Mouse (Mus musculus) MEL (cell line): ENCODE data around the gene Slc3a2. TPM values are rescaled to one million over a fixed set of nuclear protein-coding genes. Genes with fewer than 3 reads are reported as not detected.

Experiments used
- DNase-seq: peaks from one replicate; pipeline ENCODE4 v3.0.0; 2011; ENCODE audit warnings: low read depth, low spot score
- H3K27ac ChIP-seq: 2 replicates; pipeline ENCODE4 v1.5.1; 2012; ENCODE audit warnings: low read depth, mild to moderate bottlenecking, control low read depth, low read length, moderate library complexity; ENCODE audit not compliant: control insufficient read depth
- H3K27me3 ChIP-seq, 2 experiments: fragments of 150-350 bp in 1 of 2; sonication (generic) in 1 of 2; 2 replicates each; pipeline ENCODE4 v1.6.1; 2012; ENCODE audit warnings: low read length in 2 of 2, mild to moderate bottlenecking in 2 of 2, improper control_type of control experiment in 1 of 2, moderate library complexity in 1 of 2; ENCODE audit not compliant: insufficient read depth in 2 of 2, control insufficient read depth in 1 of 2
- H3K36me3 ChIP-seq, 2 experiments: 2 replicates each; pipeline ENCODE4 v1.6.1; 2012 to 2014; ENCODE audit warnings: low read length in 2 of 2, improper control_type of control experiment in 1 of 2, inconsistent platforms in 1 of 2, mild to moderate bottlenecking in 1 of 2; ENCODE audit not compliant: insufficient read depth in 2 of 2, control insufficient read depth in 1 of 2
- H3K4me1 ChIP-seq, 2 experiments: fragments of 150-350 bp in 1 of 2; sonication (generic) in 1 of 2; 2 replicates each; pipeline ENCODE4 v1.6.1; 2012; ENCODE audit warnings: low read length in 2 of 2, improper control_type of control experiment in 1 of 2, mild to moderate bottlenecking in 1 of 2; ENCODE audit not compliant: insufficient read depth in 2 of 2, control insufficient read depth in 1 of 2
- H3K4me3 ChIP-seq, 2 experiments: fragments of 150-350 bp in 1 of 2; sonication (generic) in 1 of 2; 2 replicates each; pipeline ENCODE4 v1.5.1; 2012; ENCODE audit warnings: low read depth in 2 of 2, low read length in 2 of 2, mild to moderate bottlenecking in 2 of 2, moderate library complexity in 2 of 2, control low read depth in 1 of 2, improper control_type of control experiment in 1 of 2; ENCODE audit not compliant: control insufficient read depth in 1 of 2, insufficient read depth in 1 of 2
- H3K79me2 ChIP-seq: 2 replicates; pipeline ENCODE4 v1.6.1; 2012; ENCODE audit warnings: mild to moderate bottlenecking, low read length, moderate library complexity; ENCODE audit not compliant: control insufficient read depth, poor library complexity, insufficient read depth
- H3K9ac ChIP-seq: 2 replicates; pipeline ENCODE4 v1.6.1; 2012; ENCODE audit warnings: low read depth, mild to moderate bottlenecking, control low read depth, low read length, moderate library complexity; ENCODE audit not compliant: control insufficient read depth, poor library complexity, severe bottlenecking
- H3K9me3 ChIP-seq: fragments of 150-350 bp; sonication (generic); replicated peaks from 2 replicates; pipeline ENCODE4 v1.6.1; 2012; ENCODE audit warnings: mild to moderate bottlenecking, low read length, improper control_type of control experiment, moderate library complexity; ENCODE audit not compliant: insufficient read depth
- BHLHE40 ChIP-seq: IDR thresholded peaks from 2 replicates; pipeline ENCODE4 v1.6.1; 2012; ENCODE audit warnings: low read depth, mild to moderate bottlenecking, inconsistent platforms, low read length, improper control_type of control experiment, borderline replicate concordance
- CHD1 ChIP-seq: IDR thresholded peaks from 2 replicates; pipeline ENCODE4 v1.6.1; 2012; ENCODE audit warnings: low read depth, mild to moderate bottlenecking, inconsistent platforms, low read length, improper control_type of control experiment
- CHD2 ChIP-seq: IDR thresholded peaks from 2 replicates; pipeline ENCODE4 v1.6.1; 2011; ENCODE audit warnings: low read length, improper control_type of control experiment
- CTCF ChIP-seq, 3 experiments: IDR thresholded peaks in 2 of 3; conservative IDR thresholded peaks in 1 of 3; 2 replicates each; pipeline ENCODE4 v1.5.1; 2011 to 2012; ENCODE audit warnings: low read length in 3 of 3, low read depth in 2 of 3, mild to moderate bottlenecking in 2 of 3, improper control_type of control experiment in 1 of 3, inconsistent platforms in 1 of 3, mixed read lengths in 1 of 3, moderate library complexity in 1 of 3; ENCODE audit not compliant: control insufficient read depth in 1 of 3, insufficient read depth in 1 of 3, poor library complexity in 1 of 3, severe bottlenecking in 1 of 3
- E2F4 ChIP-seq: IDR thresholded peaks from 2 replicates; pipeline ENCODE4 v1.6.1; 2011; ENCODE audit warnings: low read depth, low read length, improper control_type of control experiment, borderline replicate concordance
- ELF1 ChIP-seq: IDR thresholded peaks from 2 replicates; pipeline ENCODE4 v1.6.1; 2014; ENCODE audit warnings: low read depth, mild to moderate bottlenecking, inconsistent platforms, low read length, improper control_type of control experiment, moderate library complexity
- ETS1 ChIP-seq: IDR thresholded peaks from 2 replicates; pipeline ENCODE4 v1.6.1; 2012; ENCODE audit warnings: low read depth, mild to moderate bottlenecking, inconsistent platforms, low read length, improper control_type of control experiment, moderate library complexity
- GABPA ChIP-seq: IDR thresholded peaks from 2 replicates; pipeline ENCODE4 v1.6.1; 2012; ENCODE audit warnings: low read depth, mild to moderate bottlenecking, inconsistent platforms, low read length, improper control_type of control experiment, moderate library complexity
- GATA1 ChIP-seq: IDR thresholded peaks from 2 replicates; pipeline ENCODE4 v1.6.1; 2011; ENCODE audit warnings: low read depth, low read length, improper control_type of control experiment
- JUND ChIP-seq: IDR thresholded peaks from 2 replicates; pipeline ENCODE4 v1.6.1; 2011; ENCODE audit warnings: low read depth, mild to moderate bottlenecking, improper control_type of control experiment, low read length
- KAT2A ChIP-seq: conservative IDR thresholded peaks from 2 replicates; pipeline ENCODE4 v1.6.1; 2012; ENCODE audit warnings: low read depth, low read length, improper control_type of control experiment, inconsistent platforms
- MAFK ChIP-seq: IDR thresholded peaks from 2 replicates; pipeline ENCODE4 v1.6.1; 2011; ENCODE audit warnings: low read depth, mild to moderate bottlenecking, low read length, improper control_type of control experiment, borderline replicate concordance
- MAX ChIP-seq: IDR thresholded peaks from 2 replicates; pipeline ENCODE4 v1.6.1; 2011; ENCODE audit warnings: low read length, improper control_type of control experiment
- MAZ ChIP-seq: IDR thresholded peaks from 2 replicates; pipeline ENCODE4 v1.6.1; 2012; ENCODE audit warnings: low read depth, mild to moderate bottlenecking, inconsistent platforms, low read length, improper control_type of control experiment
- MEF2A ChIP-seq: IDR thresholded peaks from 2 replicates; pipeline ENCODE4 v1.6.1; 2014; ENCODE audit warnings: low read depth, mild to moderate bottlenecking, inconsistent platforms, low read length, improper control_type of control experiment; ENCODE audit not compliant: poor library complexity, insufficient replicate concordance, severe bottlenecking; ENCODE audit errors: extremely low read depth
- MXI1 ChIP-seq: IDR thresholded peaks from 2 replicates; pipeline ENCODE4 v1.6.1; 2011; ENCODE audit warnings: mild to moderate bottlenecking, low read depth, low read length, improper control_type of control experiment
- MYB ChIP-seq: IDR thresholded peaks from 2 replicates; pipeline ENCODE4 v1.6.1; 2011; ENCODE audit warnings: mild to moderate bottlenecking, low read depth, low read length, improper control_type of control experiment
- MYC ChIP-seq: IDR thresholded peaks from 2 replicates; pipeline ENCODE4 v1.6.1; 2011; ENCODE audit warnings: low read depth, mild to moderate bottlenecking, low read length, improper control_type of control experiment, moderate library complexity
- NELFE ChIP-seq: IDR thresholded peaks from 2 replicates; pipeline ENCODE4 v1.6.1; 2011; ENCODE audit warnings: low read depth, low read length, improper control_type of control experiment
- NRF1 ChIP-seq: IDR thresholded peaks from 2 replicates; pipeline ENCODE4 v1.6.1; 2014; ENCODE audit warnings: low read depth, mild to moderate bottlenecking, inconsistent platforms, low read length, improper control_type of control experiment, moderate library complexity; ENCODE audit not compliant: poor library complexity, insufficient read depth, severe bottlenecking
- POLR2A ChIP-seq, 2 experiments: IDR thresholded peaks; 2 replicates each; pipeline ENCODE4 v1.6.1; 2011 to 2012; ENCODE audit warnings: low read length in 2 of 2, mild to moderate bottlenecking in 2 of 2, control low read depth in 1 of 2, improper control_type of control experiment in 1 of 2, low read depth in 1 of 2, moderate library complexity in 1 of 2; ENCODE audit not compliant: control insufficient read depth in 1 of 2, insufficient read depth in 1 of 2, poor library complexity in 1 of 2
- POLR2AphosphoS2 ChIP-seq: IDR thresholded peaks from 2 replicates; pipeline ENCODE4 v1.6.1; 2011; ENCODE audit warnings: low read length, improper control_type of control experiment
- POLR2AphosphoS5 ChIP-seq: IDR thresholded peaks from 2 replicates; pipeline ENCODE4 v1.6.1; 2012; ENCODE audit warnings: low read depth, borderline replicate concordance, mild to moderate bottlenecking, inconsistent platforms, low read length, moderate library complexity, mixed read lengths
- RAD21 ChIP-seq: IDR thresholded peaks from 2 replicates; pipeline ENCODE4 v1.6.1; 2011; ENCODE audit warnings: mild to moderate bottlenecking, low read depth, low read length, improper control_type of control experiment
- RCOR1 ChIP-seq: IDR thresholded peaks from 2 replicates; pipeline ENCODE4 v1.6.1; 2012; ENCODE audit warnings: low read depth, mild to moderate bottlenecking, inconsistent platforms, low read length, improper control_type of control experiment
- SIN3A ChIP-seq: IDR thresholded peaks from 2 replicates; pipeline ENCODE4 v1.6.1; 2012; ENCODE audit warnings: low read length, improper control_type of control experiment, inconsistent platforms
- SMC3 ChIP-seq: IDR thresholded peaks from 2 replicates; pipeline ENCODE4 v1.6.1; 2011; ENCODE audit warnings: low read depth, low read length, improper control_type of control experiment
- TAL1 ChIP-seq: IDR thresholded peaks from 2 replicates; pipeline ENCODE4 v1.6.1; 2012; ENCODE audit warnings: mild to moderate bottlenecking, inconsistent platforms, low read length, moderate library complexity, mixed read lengths
- TCF12 ChIP-seq: IDR thresholded peaks from 2 replicates; pipeline ENCODE4 v1.6.1; 2014; ENCODE audit warnings: low read depth, mild to moderate bottlenecking, inconsistent platforms, low read length, improper control_type of control experiment, moderate library complexity
- UBTF ChIP-seq: IDR thresholded peaks from 2 replicates; pipeline ENCODE4 v1.6.1; 2012; ENCODE audit warnings: low read depth, mild to moderate bottlenecking, inconsistent platforms, low read length, improper control_type of control experiment, moderate library complexity, borderline replicate concordance; ENCODE audit not compliant: insufficient read depth
- USF1 ChIP-seq: IDR thresholded peaks from 2 replicates; pipeline ENCODE4 v1.6.1; 2014; ENCODE audit warnings: low read depth, mild to moderate bottlenecking, inconsistent platforms, low read length, improper control_type of control experiment, moderate library complexity
- USF2 ChIP-seq, 2 experiments: IDR thresholded peaks; 2 replicates each; pipeline ENCODE4 v1.6.1; 2011 to 2012; ENCODE audit warnings: improper control_type of control experiment in 2 of 2, low read length in 2 of 2, borderline replicate concordance in 1 of 2, inconsistent platforms in 1 of 2, low read depth in 1 of 2, mild to moderate bottlenecking in 1 of 2; ENCODE audit not compliant: insufficient read depth in 1 of 2
- ZC3H11A ChIP-seq: IDR thresholded peaks from 2 replicates; pipeline ENCODE4 v1.6.1; 2012; ENCODE audit warnings: low read depth, mild to moderate bottlenecking, inconsistent platforms, low read length, improper control_type of control experiment
- ZKSCAN1 ChIP-seq: IDR thresholded peaks from 2 replicates; pipeline ENCODE4 v1.6.1; 2012; ENCODE audit warnings: low read depth, mild to moderate bottlenecking, inconsistent platforms, low read length, improper control_type of control experiment, moderate library complexity
- ZMIZ1 ChIP-seq: IDR thresholded peaks from 2 replicates; pipeline ENCODE4 v1.6.1; 2012; ENCODE audit warnings: low read depth, mild to moderate bottlenecking, inconsistent platforms, low read length, improper control_type of control experiment, moderate library complexity
- ZNF384 ChIP-seq: IDR thresholded peaks from 2 replicates; pipeline ENCODE4 v1.6.1; 2012; ENCODE audit warnings: low read depth, mild to moderate bottlenecking, inconsistent platforms, low read length, improper control_type of control experiment
- polyA plus RNA-seq, 2 experiments: library from polyadenylated mRNA; stranded (reverse) in 1 of 2; unstranded in 1 of 2; fragments of >175 nt in 1 of 2; fragments of >200 nt in 1 of 2; gene quantifications; 2 replicates each; pipeline versions ENCODE4 v1.2.1 to v1.2.4; 2012; ENCODE audit warnings: low replicate concordance in 2 of 2, low read depth in 1 of 2; ENCODE audit not compliant: insufficient read length in 2 of 2, insufficient read depth in 1 of 2, missing spikeins in 1 of 2
- total RNA-seq: library from RNA; depleted of rRNA; stranded (reverse); fragments of 300-350 nt; gene quantifications from 2 replicates; pipeline ENCODE4 v1.2.3, GENCODE M21; 2012

Slc3a2 gene
- total and polyA plus RNA-seq, 3 experiments = 164 to 670 (median 428) TPM

- peaks cover 7 to 16% of the 10 kb centered on the region in 2 experiments for H3K36me3 ChIP-seq
- no peaks in the 10 kb centered on the region for H3K9me3 ChIP-seq
- H3K27me3 ChIP-seq = no peaks in the 10 kb centered on the region
- H3K4me1 ChIP-seq = peaks cover 7 to 12% of the 10 kb centered on the region in 2 experiments
- H3K9ac ChIP-seq = peak within 1 kb of the TSS; percentile 83
- H3K79me2 ChIP-seq = peaks cover 19% of the 10 kb centered on the region
- DNase-seq = peak; percentile 94
- peak within 1 kb of the TSS; percentile 53 for H3K27ac ChIP-seq
- H3K4me3 ChIP-seq = peak within 1 kb of the TSS; percentile 81 to 90
- TF ChIP-seq POLR2AphosphoS5 (no peak), BHLHE40 (no peak), ZNF384 (no peak), NELFE (peak; percentile 98), JUND (0 out of 2 replicates have a peak, but pooled peaks have one; percentile 57), CTCF (IDR thresholded peaks at IDR 0.05 in 2 of 3, conservative IDR thresholded peaks at IDR 0.05 in 1 of 3; ENCODE audit: control insufficient read depth in 1 of 3, insufficient read depth in 1 of 3, low read depth in 2 of 3, low read length in 3 of 3, poor library complexity in 1 of 3, severe bottlenecking in 1 of 3) (no peak), E2F4 (no peak), RAD21 (no peak), SMC3 (no peak), GABPA (no peak), TAL1 (no peak), ZMIZ1 (no peak; the same call in 1 of the 2 replicates), GATA1 (no peak), KAT2A (peak; percentile 73), NRF1 (peak; percentile 36; the same call in 1 of the 2 replicates), POLR2AphosphoS2 (peak; percentile 95), UBTF (no peak), MYC (peak; percentile 97), ETS1 (peak; percentile 37; the same call in 1 of the 2 replicates), TCF12 (peak; percentile 75), USF2 (IDR thresholded peaks at IDR 0.05; ENCODE audit: borderline replicate concordance in 1 of 2, insufficient read depth in 1 of 2, low read depth in 1 of 2, low read length in 2 of 2) (no peak), USF1 (no peak), ELF1 (peak; percentile 97), MXI1 (peak; percentile 99), CHD1 (peak; percentile 4; the same call in 1 of the 2 replicates), MAX (peak; percentile 95), ZKSCAN1 (no peak), MYB (peak; percentile 57; the same call in 1 of the 2 replicates), MAFK (no peak), MEF2A (no peak), RCOR1 (no peak), ZC3H11A (peak; percentile 48), MAZ (peak; percentile 71; the same call in 1 of the 2 replicates), CHD2 (no peak), SIN3A (peak; percentile 100), POLR2A (IDR thresholded peaks at IDR 0.05; ENCODE audit: control insufficient read depth in 1 of 2, insufficient read depth in 1 of 2, low read depth in 1 of 2, low read length in 2 of 2, poor library complexity in 1 of 2) (peak; percentile 98)
These were observed 12.4 kb upstream of the Slc3a2 start, which contains the start of gene Wdr74 for GRCm38 (mm10) chr19:8735389-8736159. Gene Wdr74 (plus strand): TSS chr19:8735827.
